Mouse (Mus musculus): ENCODE data around the gene Tmem265.

GRCm38 (mm10) chr7:127587196-127587595 is 26.0 kb downstream of the Tmem265 start:
- no peak for TF ChIP-seq POLR2A (IDR thresholded peaks at IDR 0.05; ENCODE audit: control insufficient read depth in 1 of 2, insufficient read depth in 1 of 2, low read depth in 1 of 2, low read length in 2 of 2, poor library complexity in 1 of 2)
- no peak for TF ChIP-seq CTCF (IDR thresholded peaks at IDR 0.05 in 2 of 3, conservative IDR thresholded peaks at IDR 0.05 in 1 of 3; ENCODE audit: control insufficient read depth in 1 of 3, insufficient read depth in 1 of 3, low read depth in 2 of 3, low read length in 3 of 3, poor library complexity in 1 of 3, severe bottlenecking in 1 of 3)
- TF ChIP-seq TCF12 (IDR thresholded peaks at IDR 0.05; ENCODE audit: low read depth, low read length) = no peak
- TF ChIP-seq ELF1 (IDR thresholded peaks at IDR 0.05; ENCODE audit: low read depth, low read length) = no peak
- TF ChIP-seq MAX (IDR thresholded peaks at IDR 0.05; ENCODE audit: low read length) = no peak
- TF ChIP-seq UBTF (IDR thresholded peaks at IDR 0.05; ENCODE audit: borderline replicate concordance, insufficient read depth, low read depth, low read length) = no peak
- no peak for TF ChIP-seq EP300 (IDR thresholded peaks at IDR 0.05; ENCODE audit: low read depth in 1 of 2, low read length in 2 of 2)
- no peak for TF ChIP-seq USF2 (IDR thresholded peaks at IDR 0.05; ENCODE audit: borderline replicate concordance in 1 of 2, insufficient read depth in 1 of 2, low read depth in 1 of 2, low read length in 2 of 2)
- no peak for TF ChIP-seq SMC3 (IDR thresholded peaks at IDR 0.05; ENCODE audit: low read depth, low read length)
- no peak for TF ChIP-seq POLR2AphosphoS2 (IDR thresholded peaks at IDR 0.05; ENCODE audit: low read length)
- TF ChIP-seq CHD1 (IDR thresholded peaks at IDR 0.05; ENCODE audit: low read depth, low read length) = no peak
- TF ChIP-seq POLR2AphosphoS5 (IDR thresholded peaks at IDR 0.05; ENCODE audit: borderline replicate concordance, low read depth, low read length) = no peak
- no peak for TF ChIP-seq TBP (IDR thresholded peaks at IDR 0.05; ENCODE audit: low read depth, low read length)

All from MEL (cell line).